Mouse (Mus musculus) frontal cortex, postnatal 36 days (tissue): ENCODE results near the gene Banf2.

Source experiments
- DNase-seq, 2 experiments: peaks; one replicate each; pipeline ENCODE4 v3.0.0; 2022; ENCODE audit warnings: low spot score in 2 of 2

Gene Banf2

GRCm38 (mm10) chr2:144032664-144033063 is at the start of gene Banf2:
Gene Banf2 (plus strand): TSS chr2:144033059.
- DNase-seq: no peak

GRCm38 (mm10) chr2:143983482-143983881 is 49.4 kb upstream of the Banf2 start:
- DNase-seq: no peak

GRCm38 (mm10) chr2:143987485-143987884 is 45.4 kb upstream of the Banf2 start:
- DNase-seq: no peak

- no peak for DNase-seq
Observed at GRCm38 (mm10) chr2:143988016-143988415, 44.8 kb upstream of the Banf2 start.

GRCm38 (mm10) chr2:143990997-143991396 is 41.9 kb upstream of the Banf2 start:
- DNase-seq: no peak

- no peak for DNase-seq
Observed at GRCm38 (mm10) chr2:143991964-143992672, 40.7 kb upstream of the Banf2 start.

- DNase-seq: no peak
Observed at GRCm38 (mm10) chr2:143992977-143993376, 39.9 kb upstream of the Banf2 start.

- DNase-seq: no peak
Observed at GRCm38 (mm10) chr2:144002229-144002984, 30.5 kb upstream of the Banf2 start.

GRCm38 (mm10) chr2:144003544-144003943 is 29.3 kb upstream of the Banf2 start:
- DNase-seq: no peak

GRCm38 (mm10) chr2:144005166-144005955 is 27.5 kb upstream of the Banf2 start:
- no peak for DNase-seq

GRCm38 (mm10) chr2:144006686-144007085 is 26.2 kb upstream of the Banf2 start:
- DNase-seq: no peak

GRCm38 (mm10) chr2:144007211-144007610 is 25.6 kb upstream of the Banf2 start:
- DNase-seq: no peak

GRCm38 (mm10) chr2:144009081-144009480 is 23.8 kb upstream of the Banf2 start:
- no peak for DNase-seq

GRCm38 (mm10) chr2:144009551-144010281 is 23.1 kb upstream of the Banf2 start:
- DNase-seq: no peak

GRCm38 (mm10) chr2:144010282-144011044 is 22.4 kb upstream of the Banf2 start:
- peak; percentile 58 to 62 for DNase-seq

GRCm38 (mm10) chr2:144011080-144011551 is 21.7 kb upstream of the Banf2 start, which contains the start of gene Rrbp1:
Gene Rrbp1 (minus strand): TSS chr2:144011263.
- peak; percentile 96 to 98 for DNase-seq

GRCm38 (mm10) chr2:144014051-144014450 is 18.8 kb upstream of the Banf2 start:
- no peak for DNase-seq

- no peak for DNase-seq
Observed at GRCm38 (mm10) chr2:144014481-144014880, 18.4 kb upstream of the Banf2 start.

- no peak for DNase-seq
Observed at GRCm38 (mm10) chr2:144015861-144016260, 17.0 kb upstream of the Banf2 start.

GRCm38 (mm10) chr2:144019971-144020370 is 12.9 kb upstream of the Banf2 start:
- DNase-seq: no peak

GRCm38 (mm10) chr2:144022441-144022840 is 10.4 kb upstream of the Banf2 start:
- DNase-seq: no peak
